Mouse (Mus musculus): ENCODE measurements around the gene Mrpl23.
A peak's percentile ranks its signal among the peaks of the same experiment; 100 is the strongest.

Mrpl23 gene

GRCm38 (mm10) chr7:142553417-142554335 is 21.2 kb downstream of the Mrpl23 start:
- no peak for DNase-seq

GRCm38 (mm10) chr7:142554625-142555024 is 22.1 kb downstream of the Mrpl23 start:
- DNase-seq = no peak

- no peak for DNase-seq
These were observed 23.0 kb downstream of the Mrpl23 start for GRCm38 (mm10) chr7:142555366-142556088.

GRCm38 (mm10) chr7:142556089-142556476 is 23.6 kb downstream of the Mrpl23 start:
- DNase-seq = no peak

- no peak for DNase-seq
These were observed 25.2 kb downstream of the Mrpl23 start for GRCm38 (mm10) chr7:142557696-142558095.

GRCm38 (mm10) chr7:142558511-142559146 is 26.1 kb downstream of the Mrpl23 start:
- DNase-seq = no peak

GRCm38 (mm10) chr7:142559651-142560175 is 27.2 kb downstream of the Mrpl23 start:
- DNase-seq = no peak

- DNase-seq = no peak
These were observed 28.7 kb downstream of the Mrpl23 start for GRCm38 (mm10) chr7:142560942-142561855.

GRCm38 (mm10) chr7:142561856-142562404 is 29.4 kb downstream of the Mrpl23 start:
- DNase-seq = no peak

GRCm38 (mm10) chr7:142563168-142563567 is 30.7 kb downstream of the Mrpl23 start:
- DNase-seq = no peak

- DNase-seq = peak in 1 of 2 experiments; percentile 7
These were observed 32.6 kb downstream of the Mrpl23 start for GRCm38 (mm10) chr7:142564955-142565643.

- no peak for DNase-seq
These were observed 34.0 kb downstream of the Mrpl23 start for GRCm38 (mm10) chr7:142566512-142566911.

- no peak for DNase-seq
These were observed 36.5 kb downstream of the Mrpl23 start for GRCm38 (mm10) chr7:142568985-142569384.

GRCm38 (mm10) chr7:142570565-142570964 is 38.1 kb downstream of the Mrpl23 start:
- no peak for DNase-seq

- no peak for DNase-seq
These were observed 39.2 kb downstream of the Mrpl23 start for GRCm38 (mm10) chr7:142571458-142572220.

GRCm38 (mm10) chr7:142572343-142572742 is 39.9 kb downstream of the Mrpl23 start:
- no peak for DNase-seq

- DNase-seq = no peak
These were observed 40.5 kb downstream of the Mrpl23 start for GRCm38 (mm10) chr7:142572992-142573391.

GRCm38 (mm10) chr7:142574155-142574660 is 41.7 kb downstream of the Mrpl23 start:
- DNase-seq = no peak

- DNase-seq = no peak
These were observed 42.4 kb downstream of the Mrpl23 start for GRCm38 (mm10) chr7:142574826-142575351.

GRCm38 (mm10) chr7:142575491-142575890 is 43.0 kb downstream of the Mrpl23 start:
- DNase-seq = no peak
